Mouse (Mus musculus) midbrain, embryonic 16.5 days (tissue): Measurements from ENCODE around the gene Arhgap1. TPM values are rescaled to one million over a fixed set of nuclear protein-coding genes. Genes with fewer than 3 reads are reported as not detected.

Source experiments
- ATAC-seq: fragments of 200-750 bp; cut with Nextera tagmentation; 2 replicates; pipeline ENCODE4 v1.8.0; 2017; ENCODE audit warnings: moderate TSS enrichment
- H3K27ac ChIP-seq: fragments of 300-500 bp; sonication (generic); 2 replicates; pipeline ENCODE4 v1.5.1; 2014; ENCODE audit warnings: mild to moderate bottlenecking, low read length, mixed read lengths
- H3K27me3 ChIP-seq: fragments of 300-500 bp; sonication (generic); 2 replicates; pipeline ENCODE4 v1.6.1; 2014; ENCODE audit warnings: low read depth, low read length, mixed read lengths; ENCODE audit not compliant: control insufficient read depth, insufficient read depth
- H3K36me3 ChIP-seq: fragments of 300-500 bp; sonication (generic); 2 replicates; pipeline ENCODE4 v1.6.1; 2014; ENCODE audit warnings: mild to moderate bottlenecking, low read length, moderate library complexity, mixed read lengths; ENCODE audit not compliant: control insufficient read depth, insufficient read depth
- H3K4me1 ChIP-seq: fragments of 300-500 bp; sonication (generic); 2 replicates; pipeline ENCODE4 v1.6.1; 2014; ENCODE audit warnings: mild to moderate bottlenecking, low read length, mixed read lengths; ENCODE audit not compliant: control insufficient read depth, insufficient read depth
- H3K4me2 ChIP-seq: fragments of 300-500 bp; sonication (generic); 2 replicates; pipeline ENCODE4 v1.6.1; 2014; ENCODE audit warnings: mild to moderate bottlenecking, low read length, mixed read lengths
- H3K4me3 ChIP-seq: fragments of 300-500 bp; sonication (generic); 2 replicates; pipeline ENCODE4 v1.5.1; 2014; ENCODE audit warnings: low read depth, mild to moderate bottlenecking, low read length, moderate library complexity, mixed read lengths
- H3K9ac ChIP-seq: fragments of 300-500 bp; sonication (generic); 2 replicates; pipeline ENCODE4 v1.6.1; 2014; ENCODE audit warnings: low read depth, low read length, mixed read lengths
- H3K9me3 ChIP-seq: fragments of 300-500 bp; sonication (generic); replicated peaks from 2 replicates; pipeline ENCODE4 v1.6.1; 2014; ENCODE audit warnings: mild to moderate bottlenecking, low read length, mixed read lengths; ENCODE audit not compliant: control insufficient read depth, poor library complexity, severe bottlenecking
- WGBS: fragments of 180-500 bp; shearing (Covaris S2); extraction: QIAGEN DNeasy Blood & Tissue Kit; methylation state at CpG from one replicate; pipeline ENCODE4 v1.1.7; 2014; 5-methylcytosine and 5-hydroxymethylcytosine counted together
- polyA plus RNA-seq: library from polyadenylated mRNA; unstranded; fragments of >200 nt; fragmentation: Nextera tagmentation; extraction: Ambion mirVana; gene quantifications from 2 replicates; pipeline ENCODE4 v1.2.1, GENCODE M21; 2015

The Arhgap1 gene
- polyA plus RNA-seq, 1 experiment from 2014 or later: 95.9 TPM

DNA sequence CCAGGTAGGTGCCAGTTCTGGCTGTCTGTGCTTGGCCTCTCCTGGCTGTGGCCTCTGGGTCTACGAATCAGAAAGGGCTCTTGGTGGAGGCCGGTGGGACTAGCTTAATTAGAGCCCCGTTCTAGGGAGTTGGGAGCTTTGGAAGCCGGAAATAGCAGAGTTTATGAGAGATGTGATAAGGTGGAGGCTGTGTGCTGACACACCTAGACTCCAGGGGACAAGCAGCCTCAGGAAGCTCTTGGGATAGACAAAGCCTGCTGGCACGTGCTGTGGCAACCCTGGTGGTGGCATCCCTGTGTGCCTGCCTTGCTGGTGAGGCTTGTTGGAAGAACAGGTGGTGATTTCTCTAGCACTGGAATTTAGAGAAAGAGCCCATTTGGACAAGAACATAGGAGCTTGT is 5.7 kb downstream of the Arhgap1 start:
- WGBS: 94% methylated on average over 5 of the region's 5 CpGs
- peaks cover 24% of the 10 kb centered on the region for H3K4me1 ChIP-seq
- no peak overlapping the region for H3K4me2 ChIP-seq
- no peak overlapping the region for H3K9ac ChIP-seq
- H3K36me3 ChIP-seq: peaks cover 27% of the 10 kb centered on the region
- no peak for ATAC-seq
- no peak overlapping the region for H3K4me3 ChIP-seq
- no peaks in the 10 kb centered on the region for H3K27me3 ChIP-seq
- H3K9me3 ChIP-seq: no peaks in the 10 kb centered on the region
- H3K27ac ChIP-seq: no peak overlapping the region

DNA sequence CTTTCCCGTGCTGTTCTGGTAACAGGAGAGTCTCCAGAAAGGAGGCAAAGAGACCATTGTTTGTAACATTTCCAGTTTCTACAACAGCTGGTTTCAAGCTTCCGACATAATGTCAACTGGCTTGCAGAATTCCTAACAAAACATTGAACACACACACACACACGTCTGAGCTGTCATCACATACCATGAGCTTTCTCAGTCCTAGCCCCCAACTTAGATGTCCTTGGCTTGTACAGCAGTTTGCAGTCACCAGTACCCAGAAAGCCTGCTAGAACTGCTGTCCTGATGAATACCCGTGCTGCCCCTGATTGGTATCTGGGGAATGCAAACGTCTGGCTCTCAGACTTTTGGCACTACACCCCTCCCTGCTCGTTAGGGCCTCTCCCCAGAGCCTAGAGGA is 6.2 kb downstream of the Arhgap1 start:
- no peak overlapping the region for H3K9ac ChIP-seq
- H3K27me3 ChIP-seq: no peaks in the 10 kb centered on the region
- H3K4me1 ChIP-seq: peaks cover 21% of the 10 kb centered on the region
- no peaks in the 10 kb centered on the region for H3K9me3 ChIP-seq
- WGBS: 84% methylated on average over 6 of the region's 6 CpGs
- peaks cover 28% of the 10 kb centered on the region for H3K36me3 ChIP-seq
- H3K4me2 ChIP-seq: no peak overlapping the region
- H3K4me3 ChIP-seq: no peak overlapping the region
- no peak overlapping the region for H3K27ac ChIP-seq
- ATAC-seq: no peak

DNA sequence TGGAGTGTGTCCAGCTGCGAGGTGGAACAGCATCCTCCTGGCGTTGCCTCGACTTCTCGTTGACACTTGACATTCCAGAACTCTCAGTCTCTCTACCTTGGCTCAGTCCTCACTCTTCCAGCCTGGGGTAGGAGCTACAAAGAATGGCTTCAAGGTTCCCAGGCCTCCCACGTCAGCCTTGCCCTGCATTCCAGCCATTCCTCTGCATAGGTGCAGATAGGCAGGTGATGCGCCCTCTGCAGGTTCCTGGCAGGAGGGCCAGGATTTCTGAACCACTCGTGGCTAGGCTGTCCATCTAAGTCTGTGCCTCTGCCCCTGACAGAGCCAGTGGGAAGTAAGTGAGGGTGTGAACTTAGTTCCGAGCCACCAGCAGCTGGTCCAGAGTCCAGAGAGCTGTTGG is 7.1 kb downstream of the Arhgap1 start:
- WGBS: 80% methylated on average over 8 of the region's 8 CpGs
- Histone ChIP-seq H3K36me3 (peaks cover 31% of the 10 kb centered on the region), H3K27ac (no peak overlapping the region), H3K9me3 (no peaks in the 10 kb centered on the region), H3K4me3 (no peak overlapping the region), H3K4me1 (peaks cover 12% of the 10 kb centered on the region), H3K9ac (no peak overlapping the region), H3K27me3 (no peaks in the 10 kb centered on the region), H3K4me2 (no peak overlapping the region)
- no peak for ATAC-seq

DNA sequence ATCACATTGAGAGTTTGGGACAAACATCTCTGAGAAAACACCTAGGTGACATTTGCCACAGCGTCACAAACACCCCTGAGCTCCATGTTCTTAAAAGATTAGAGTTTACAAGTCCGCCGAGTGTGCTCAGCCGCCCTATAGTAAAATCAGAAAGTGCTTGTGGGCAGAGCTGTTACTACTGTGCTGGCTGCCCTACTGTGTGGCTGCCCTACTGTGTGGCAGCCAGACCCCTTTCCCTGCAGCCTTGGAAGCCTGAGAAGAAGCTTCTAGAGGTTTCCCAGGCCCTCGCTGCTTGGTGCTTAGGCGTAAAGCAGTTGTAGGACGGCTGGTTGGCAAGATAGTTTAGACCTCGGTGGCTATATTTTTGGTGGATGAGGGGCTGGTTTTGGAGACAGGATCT is 10.0 kb downstream of the Arhgap1 start:
- H3K27me3 ChIP-seq: no peaks in the 10 kb centered on the region
- H3K4me3 ChIP-seq: no peak overlapping the region
- ATAC-seq: no peak
- no peaks in the 10 kb centered on the region for H3K4me1 ChIP-seq
- H3K4me2 ChIP-seq: no peak overlapping the region
- H3K36me3 ChIP-seq: peaks cover 41% of the 10 kb centered on the region
- no peaks in the 10 kb centered on the region for H3K9me3 ChIP-seq
- H3K27ac ChIP-seq: no peak overlapping the region
- no peak overlapping the region for H3K9ac ChIP-seq
- 96% methylated on average over 8 of the region's 8 CpGs for WGBS

DNA sequence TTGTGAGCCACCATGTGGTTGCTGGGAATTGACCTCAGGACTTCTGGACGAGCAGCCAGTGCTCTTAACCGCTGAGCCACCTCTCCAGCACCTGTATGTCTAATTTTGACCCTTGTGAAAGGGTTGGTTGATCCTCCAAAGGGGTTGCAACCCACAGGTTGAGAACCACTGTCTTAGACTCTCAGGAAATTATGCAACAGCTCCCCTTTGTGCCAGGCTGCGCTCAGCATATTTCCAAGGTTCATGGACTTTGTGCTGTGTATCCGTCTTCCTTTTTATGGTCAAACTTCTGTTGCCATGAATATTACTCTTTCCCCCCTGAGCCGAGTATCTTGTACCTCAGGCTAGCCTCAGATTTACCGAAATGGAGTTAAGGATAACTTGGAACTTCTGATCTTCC is 11.3 kb downstream of the Arhgap1 start:
- no peaks in the 10 kb centered on the region for H3K9me3 ChIP-seq
- H3K36me3 ChIP-seq: peaks cover 39% of the 10 kb centered on the region
- H3K27me3 ChIP-seq: no peaks in the 10 kb centered on the region
- no peak overlapping the region for H3K4me2 ChIP-seq
- no peak for ATAC-seq
- H3K4me1 ChIP-seq: no peaks in the 10 kb centered on the region
- 93% methylated on average over 6 of the region's 6 CpGs for WGBS
- no peak overlapping the region for H3K4me3 ChIP-seq
- no peak overlapping the region for H3K9ac ChIP-seq
- H3K27ac ChIP-seq: no peak overlapping the region

DNA sequence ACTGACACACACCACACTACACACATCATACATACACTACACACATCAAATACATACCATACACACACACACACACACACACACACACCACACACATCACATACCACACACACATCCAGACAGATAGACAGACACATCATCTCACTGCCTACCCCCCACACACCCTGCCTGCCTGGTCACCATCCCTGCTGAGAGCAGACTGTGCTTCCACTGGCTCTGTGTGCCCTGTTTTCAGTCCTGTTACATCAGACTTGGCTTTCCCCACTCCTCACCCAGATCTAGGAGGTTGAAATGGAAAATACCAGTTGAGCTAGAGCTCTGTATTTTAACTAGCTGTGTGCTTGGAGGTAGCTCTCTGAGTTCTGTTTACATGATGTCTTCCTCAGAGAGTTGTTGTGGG is 15.1 kb downstream of the Arhgap1 start:
- H3K4me3 ChIP-seq: no peak overlapping the region
- H3K9me3 ChIP-seq: no peaks in the 10 kb centered on the region
- H3K27me3 ChIP-seq: no peaks in the 10 kb centered on the region
- no peak for ATAC-seq
- no peak overlapping the region for H3K4me2 ChIP-seq
- H3K9ac ChIP-seq: no peak overlapping the region
- no peak overlapping the region for H3K27ac ChIP-seq
- H3K4me1 ChIP-seq: no peaks in the 10 kb centered on the region
- H3K36me3 ChIP-seq: peaks cover 45% of the 10 kb centered on the region

DNA sequence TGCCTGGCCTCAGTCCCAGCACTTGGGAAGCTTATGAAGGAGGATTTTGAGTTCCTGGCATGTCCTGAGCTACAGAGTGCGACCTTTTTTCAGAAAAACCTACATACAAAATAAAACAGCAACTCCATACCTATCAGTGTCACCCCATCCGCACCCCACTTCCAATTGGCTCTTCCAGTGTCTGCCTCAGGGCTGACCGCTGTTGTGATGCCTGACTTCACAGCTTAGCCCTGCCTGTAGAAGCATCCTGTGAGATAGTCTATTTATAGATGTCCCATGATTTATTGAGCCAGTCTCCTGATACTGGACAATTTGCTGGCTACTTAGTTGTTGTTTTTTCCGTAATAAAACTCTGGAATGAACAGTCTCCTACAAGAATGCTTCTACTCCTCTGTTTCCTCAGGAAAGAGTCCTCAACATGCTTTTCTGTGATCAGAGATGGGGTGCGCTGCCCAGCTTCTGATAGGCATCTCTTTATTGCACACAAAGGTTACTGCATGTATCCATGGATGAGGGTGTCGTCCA is 16.8 kb downstream of the Arhgap1 start:
- H3K4me1 ChIP-seq: no peaks in the 10 kb centered on the region
- 96% methylated on average over 6 of the region's 6 CpGs for WGBS
- H3K36me3 ChIP-seq: peaks cover 45% of the 10 kb centered on the region
- no peak overlapping the region for H3K4me2 ChIP-seq
- H3K9ac ChIP-seq: no peak overlapping the region
- no peak overlapping the region for H3K4me3 ChIP-seq
- H3K27ac ChIP-seq: no peak overlapping the region
- no peaks in the 10 kb centered on the region for H3K27me3 ChIP-seq
- no peak for ATAC-seq
- H3K9me3 ChIP-seq: no peaks in the 10 kb centered on the region

DNA sequence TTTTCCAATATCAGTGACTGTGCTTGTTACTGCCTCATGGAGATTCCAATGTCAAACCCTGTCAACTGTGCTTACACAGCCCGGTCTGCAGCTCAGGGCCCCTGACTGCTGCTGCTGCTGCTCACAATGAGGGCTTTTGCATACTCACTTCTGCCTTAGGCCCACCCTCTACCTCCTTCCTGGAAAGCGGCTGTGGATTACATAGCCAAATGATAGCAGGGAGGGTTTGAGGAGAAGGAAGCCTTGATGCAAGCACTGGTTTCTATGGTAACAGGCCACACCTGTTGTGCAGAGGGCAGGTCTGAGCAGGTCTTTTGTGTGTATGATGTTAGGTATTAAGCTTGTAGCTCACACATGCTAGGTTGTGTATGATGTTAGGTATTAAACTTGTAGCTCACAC is 18.1 kb downstream of the Arhgap1 start:
- H3K36me3 ChIP-seq: peaks cover 43% of the 10 kb centered on the region
- no peak overlapping the region for H3K27ac ChIP-seq
- H3K9me3 ChIP-seq: no peaks in the 10 kb centered on the region
- WGBS: 76% methylated on average over 2 of the region's 2 CpGs
- no peaks in the 10 kb centered on the region for H3K4me1 ChIP-seq
- no peak overlapping the region for H3K4me2 ChIP-seq
- H3K9ac ChIP-seq: no peak overlapping the region
- H3K4me3 ChIP-seq: no peak overlapping the region
- no peak for ATAC-seq
- H3K27me3 ChIP-seq: no peaks in the 10 kb centered on the region

DNA sequence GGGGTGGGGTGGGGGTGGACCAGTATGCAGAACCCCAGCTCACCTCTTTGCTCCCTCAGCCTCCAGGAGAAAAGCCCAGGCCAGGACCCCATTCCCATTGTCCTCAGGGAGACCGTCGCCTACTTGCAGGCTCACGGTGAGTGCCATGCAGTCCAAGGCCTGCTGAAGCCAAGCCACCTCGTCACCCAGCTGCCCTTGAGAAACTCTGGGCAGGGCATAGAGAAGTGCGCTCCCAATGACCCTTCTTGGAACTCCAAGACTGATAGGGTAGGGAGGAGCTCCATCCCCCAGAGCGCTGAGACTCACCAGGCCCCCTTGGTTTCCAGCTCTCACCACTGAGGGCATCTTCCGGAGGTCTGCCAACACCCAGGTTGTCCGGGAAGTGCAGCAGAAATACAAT is 19.7 kb downstream of the Arhgap1 start:
- no peak overlapping the region for H3K4me3 ChIP-seq
- H3K4me1 ChIP-seq: no peaks in the 10 kb centered on the region
- WGBS: 91% methylated on average over 8 of the region's 8 CpGs
- H3K9ac ChIP-seq: no peak overlapping the region
- H3K9me3 ChIP-seq: no peaks in the 10 kb centered on the region
- no peaks in the 10 kb centered on the region for H3K27me3 ChIP-seq
- ATAC-seq: no peak
- H3K27ac ChIP-seq: no peak overlapping the region
- H3K4me2 ChIP-seq: no peak overlapping the region
- H3K36me3 ChIP-seq: peaks cover 47% of the 10 kb centered on the region

DNA sequence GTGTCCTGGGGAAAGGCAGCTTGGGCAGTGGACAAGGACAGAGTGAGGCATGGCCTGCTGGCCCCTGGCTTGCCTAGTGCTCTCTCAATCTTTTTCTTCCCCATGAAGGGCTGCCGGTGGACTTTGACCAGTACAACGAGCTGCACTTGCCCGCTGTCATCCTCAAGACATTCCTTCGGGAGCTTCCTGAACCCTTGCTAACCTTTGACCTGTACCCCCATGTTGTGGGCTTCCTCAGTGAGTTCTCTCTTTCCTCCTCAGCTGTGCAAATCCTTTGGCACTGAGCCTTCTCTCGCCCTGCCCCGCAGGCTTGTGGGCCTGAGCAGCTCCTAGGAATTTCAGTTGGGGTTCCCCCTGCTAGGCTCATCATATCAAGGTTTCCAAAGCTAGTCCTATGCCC is 20.4 kb downstream of the Arhgap1 start:
- no peak for ATAC-seq
- peaks cover 45% of the 10 kb centered on the region for H3K36me3 ChIP-seq
- H3K4me2 ChIP-seq: no peak overlapping the region
- H3K4me3 ChIP-seq: no peak overlapping the region
- no peaks in the 10 kb centered on the region for H3K4me1 ChIP-seq
- WGBS: 95% methylated on average over 6 of the region's 6 CpGs
- no peaks in the 10 kb centered on the region for H3K9me3 ChIP-seq
- no peak overlapping the region for H3K9ac ChIP-seq
- no peaks in the 10 kb centered on the region for H3K27me3 ChIP-seq
- no peak overlapping the region for H3K27ac ChIP-seq
